Mouse (Mus musculus): ENCODE results near the gene Cenpo. TPM values are rescaled to one million over a fixed set of nuclear protein-coding genes. Genes with fewer than 3 reads are reported as not detected.

Gene Cenpo
- total RNA-seq, 1 experiment, result 17.6 TPM

GRCm38 (mm10) chr12:4212908-4213307, 21.2 kb downstream of the Cenpo start:
- Histone ChIP-seq H3K9me3 (ENCODE audit: control insufficient read depth, insufficient read depth, low read depth, low read length) (no peaks in the 10 kb centered on the region), H3K27ac (ENCODE audit: insufficient read depth, low read depth, low read length, poor library complexity, severe bottlenecking) (no peak overlapping the region), H3K36me3 (ENCODE audit: control insufficient read depth, insufficient read depth, low read length, poor library complexity, severe bottlenecking) (peaks cover 47% of the 10 kb centered on the region), H3K4me1 (ENCODE audit: control insufficient read depth in 2 of 2, insufficient read depth in 2 of 2, low read length in 2 of 2, poor library complexity in 1 of 2) (peaks cover 1 to 11% of the 10 kb centered on the region in 2 experiments; a peak in 2 of 4 replicates), H3K4me3 (ENCODE audit: insufficient read depth in 1 of 2, low read depth in 1 of 2, low read length in 2 of 2, poor library complexity in 1 of 2, severe bottlenecking in 1 of 2) (no peak overlapping the region), H3K9ac (ENCODE audit: insufficient read depth, low read depth, low read length, poor library complexity, severe bottlenecking) (no peak overlapping the region)
- TF ChIP-seq MAFK (IDR thresholded peaks at IDR 0.05; ENCODE audit: insufficient read depth, low read depth, low read length), result no peak
- TF ChIP-seq CHD2 (IDR thresholded peaks at IDR 0.05; ENCODE audit: low read depth, low read length), result no peak
- in situ Hi-C loops (cut with MboI; ENCODE audit: low sequenced_read_pairs in 2 of 2, unreplicated experiment in 2 of 2), result no loop called here
- no peak for DNase-seq (ENCODE audit: low read depth, low spot score)

DNA sequence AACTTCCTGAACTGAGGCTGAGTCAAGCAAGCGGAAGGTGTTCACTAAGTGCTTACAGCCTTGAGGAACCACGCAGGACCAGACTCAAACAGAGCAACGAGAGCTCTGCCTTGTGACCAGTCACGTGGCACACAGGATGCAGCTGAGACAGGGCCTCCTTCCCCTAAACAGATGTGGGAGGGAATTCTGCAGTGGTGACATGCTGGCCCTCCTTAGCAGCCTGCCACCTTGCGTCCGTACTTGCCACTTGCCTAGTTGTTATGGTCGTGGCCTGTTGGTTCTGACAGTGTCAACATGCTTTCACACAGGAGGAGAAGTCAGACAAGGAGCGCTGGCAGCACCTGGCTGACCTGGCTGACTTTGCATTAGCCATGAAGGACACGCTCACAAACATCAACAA, 22.9 kb downstream of the Cenpo start:
- Histone ChIP-seq H3K9ac (ENCODE audit: insufficient read depth, low read depth, low read length, poor library complexity, severe bottlenecking) (no peak overlapping the region), H3K27ac (ENCODE audit: insufficient read depth, low read depth, low read length, poor library complexity, severe bottlenecking) (no peak overlapping the region), H3K4me3 (ENCODE audit: insufficient read depth in 1 of 2, low read depth in 1 of 2, low read length in 2 of 2, poor library complexity in 1 of 2, severe bottlenecking in 1 of 2) (no peak overlapping the region), H3K36me3 (ENCODE audit: control insufficient read depth, insufficient read depth, low read length, poor library complexity, severe bottlenecking) (peaks cover 49% of the 10 kb centered on the region), H3K9me3 (ENCODE audit: control insufficient read depth, insufficient read depth, low read depth, low read length) (no peaks in the 10 kb centered on the region), H3K4me1 (ENCODE audit: control insufficient read depth in 2 of 2, insufficient read depth in 2 of 2, low read length in 2 of 2, poor library complexity in 1 of 2) (peaks cover 1 to 11% of the 10 kb centered on the region in 2 experiments; a peak in 2 of 4 replicates)
- in situ Hi-C loops (cut with MboI; ENCODE audit: low sequenced_read_pairs in 2 of 2, unreplicated experiment in 2 of 2), result no loop called here
- no peak for DNase-seq (ENCODE audit: low read depth, low spot score)
- TF ChIP-seq MAFK (IDR thresholded peaks at IDR 0.05; ENCODE audit: insufficient read depth, low read depth, low read length) (no peak), HCFC1 (IDR thresholded peaks at IDR 0.05; ENCODE audit: borderline replicate concordance, insufficient read depth, low read length) (no peak), ZNF384 (IDR thresholded peaks at IDR 0.05; ENCODE audit: low read depth, low read length) (no peak), ZC3H11A (IDR thresholded peaks at IDR 0.05; ENCODE audit: borderline replicate concordance, low read depth, low read length) (no peak), CHD2 (IDR thresholded peaks at IDR 0.05; ENCODE audit: low read depth, low read length) (no peak)

- DNase-seq (ENCODE audit: low read depth, low spot score), result no peak
- Histone ChIP-seq H3K36me3 (ENCODE audit: control insufficient read depth, insufficient read depth, low read length, poor library complexity, severe bottlenecking) (peaks cover 35% of the 10 kb centered on the region), H3K27ac (ENCODE audit: insufficient read depth, low read depth, low read length, poor library complexity, severe bottlenecking) (no peak overlapping the region), H3K9ac (ENCODE audit: insufficient read depth, low read depth, low read length, poor library complexity, severe bottlenecking) (no peak overlapping the region), H3K9me3 (ENCODE audit: control insufficient read depth, insufficient read depth, low read depth, low read length) (no peaks in the 10 kb centered on the region), H3K4me3 (ENCODE audit: insufficient read depth in 1 of 2, low read depth in 1 of 2, low read length in 2 of 2, poor library complexity in 1 of 2, severe bottlenecking in 1 of 2) (no peak overlapping the region), H3K4me1 (ENCODE audit: control insufficient read depth in 2 of 2, insufficient read depth in 2 of 2, low read length in 2 of 2, poor library complexity in 1 of 2) (peaks cover 1 to 11% of the 10 kb centered on the region in 2 experiments; a peak in 2 of 4 replicates)
- TF ChIP-seq MAFK (IDR thresholded peaks at IDR 0.05; ENCODE audit: insufficient read depth, low read depth, low read length) (no peak), ZNF384 (IDR thresholded peaks at IDR 0.05; ENCODE audit: low read depth, low read length) (no peak), HCFC1 (IDR thresholded peaks at IDR 0.05; ENCODE audit: borderline replicate concordance, insufficient read depth, low read length) (no peak), ZC3H11A (IDR thresholded peaks at IDR 0.05; ENCODE audit: borderline replicate concordance, low read depth, low read length) (no peak), CHD2 (IDR thresholded peaks at IDR 0.05; ENCODE audit: low read depth, low read length) (no peak)
- in situ Hi-C loops (cut with MboI; ENCODE audit: low sequenced_read_pairs in 2 of 2, unreplicated experiment in 2 of 2), result no loop called here
These were observed 24.9 kb downstream of the Cenpo start for GRCm38 (mm10) chr12:4209196-4209595.

GRCm38 (mm10) chr12:4208405-4209133, 25.5 kb downstream of the Cenpo start:
- Histone ChIP-seq H3K4me1 (ENCODE audit: control insufficient read depth in 2 of 2, insufficient read depth in 2 of 2, low read length in 2 of 2, poor library complexity in 1 of 2) (peaks cover 1 to 11% of the 10 kb centered on the region in 2 experiments; a peak in 2 of 4 replicates), H3K27ac (ENCODE audit: insufficient read depth, low read depth, low read length, poor library complexity, severe bottlenecking) (no peak overlapping the region), H3K9ac (ENCODE audit: insufficient read depth, low read depth, low read length, poor library complexity, severe bottlenecking) (no peak overlapping the region), H3K36me3 (ENCODE audit: control insufficient read depth, insufficient read depth, low read length, poor library complexity, severe bottlenecking) (peaks cover 31% of the 10 kb centered on the region), H3K9me3 (ENCODE audit: control insufficient read depth, insufficient read depth, low read depth, low read length) (no peaks in the 10 kb centered on the region), H3K4me3 (ENCODE audit: insufficient read depth in 1 of 2, low read depth in 1 of 2, low read length in 2 of 2, poor library complexity in 1 of 2, severe bottlenecking in 1 of 2) (no peak overlapping the region)
- DNase-seq (ENCODE audit: low read depth, low spot score), result no peak
- in situ Hi-C loops (cut with MboI; ENCODE audit: low sequenced_read_pairs in 2 of 2, unreplicated experiment in 2 of 2), result no loop called here
- no peak for TF ChIP-seq CHD2 (IDR thresholded peaks at IDR 0.05; ENCODE audit: low read depth, low read length)
- no peak for TF ChIP-seq ZC3H11A (IDR thresholded peaks at IDR 0.05; ENCODE audit: borderline replicate concordance, low read depth, low read length)
- TF ChIP-seq ZNF384 (IDR thresholded peaks at IDR 0.05; ENCODE audit: low read depth, low read length), result no peak
- TF ChIP-seq HCFC1 (IDR thresholded peaks at IDR 0.05; ENCODE audit: borderline replicate concordance, insufficient read depth, low read length), result no peak
- no peak for TF ChIP-seq MAFK (IDR thresholded peaks at IDR 0.05; ENCODE audit: insufficient read depth, low read depth, low read length)

All from ES-E14 (cell line).